ENCODE assay signal across 9 mouse cellular contexts in the genomic region with DNA sequence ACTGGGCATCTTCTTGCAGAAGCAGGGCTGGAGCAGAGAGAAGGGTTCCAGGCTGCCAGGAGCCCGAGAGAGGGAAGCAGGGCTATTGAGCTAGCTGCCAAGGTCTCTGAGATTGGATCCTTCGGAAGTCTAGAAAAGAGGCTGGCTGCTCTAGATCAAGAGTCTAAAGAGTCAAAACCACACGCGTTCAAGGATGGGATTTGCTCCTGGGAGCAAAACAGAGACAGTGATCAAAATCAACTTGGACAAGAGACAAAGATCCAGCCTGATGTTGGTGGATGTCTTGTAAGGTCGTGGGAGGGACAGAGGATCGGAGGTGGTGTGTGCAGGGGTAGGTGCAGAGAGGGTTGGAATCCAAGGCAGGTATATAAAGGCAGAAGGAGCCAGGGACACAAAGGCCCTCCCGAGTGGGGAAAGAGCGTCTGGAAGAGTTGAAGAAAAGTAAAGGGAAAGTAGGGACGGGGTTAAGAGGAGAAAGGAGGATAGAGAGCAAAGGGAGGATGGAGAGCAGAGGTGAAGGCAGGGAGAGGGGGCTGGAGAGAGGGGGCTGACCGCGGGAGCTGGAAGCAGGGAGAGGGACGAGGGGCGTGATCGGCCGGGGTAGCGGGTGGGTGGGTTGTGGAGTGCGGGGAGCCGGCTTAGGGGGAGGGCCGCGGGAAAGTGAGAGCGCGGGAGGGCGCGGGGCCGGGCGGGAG. TPM values are rescaled to one million over a fixed set of nuclear protein-coding genes. Genes with fewer than 3 reads are reported as not detected.
DNase-seq lines count a peak whose midpoint lies in the region; ATAC-seq and TF ChIP-seq lines count a peak whose summit lies in the region.
"Had no signal": no experiment of that assay in that cellular context is flagged by ENCODE, and none has a peak within 500 bp of the region (broad histone marks: within the 10 kb centered on the region; RNA-seq: fewer than 3 reads in every experiment).

No protein-coding gene starts in this region.

- 9% methylated on average over 21 of the region's 26 CpGs for WGBS in heart, embryonic 11.5 days (ENCODE audit: insufficient replicate concordance)
- WGBS in forebrain, embryonic 16.5 days, result 5% methylated on average over 20 of the region's 26 CpGs
- WGBS in liver, postnatal 0 days (ENCODE audit: insufficient replicate concordance), result 7% methylated on average over 20 of the region's 26 CpGs

- TF ChIP-seq CTCF in liver, postnatal 0 days (IDR thresholded peaks at IDR 0.05; ENCODE audit: low read depth), result no peak

- no peak for DNase-seq in heart, postnatal 25 days (ENCODE audit: low spot score)
- peak; percentile 17 for DNase-seq in ZHBTc4 (ENCODE audit: low read depth, low spot score)
- no peak for DNase-seq in liver, postnatal 0 days
- no peak for DNase-seq in gastrocnemius, postnatal 14 days
- no peak for DNase-seq in thymus, postnatal 10 days (ENCODE audit: low spot score in 2 of 2)
- DNase-seq in left cerebral cortex, postnatal 25 days (ENCODE audit: low spot score in 2 of 2), result no peak

- H3K9ac ChIP-seq in heart, embryonic 11.5 days (ENCODE audit: low read depth, low read length), result peak overlapping the region; percentile 79
- H3K9ac ChIP-seq in forebrain, embryonic 16.5 days (replicated peaks; ENCODE audit: low read depth, low read length), result peak overlapping the region; percentile 99
- H3K9ac ChIP-seq in liver, postnatal 0 days (replicated peaks), result no peak overlapping the region

- TF ChIP-seq EP300 in liver, postnatal 0 days (IDR thresholded peaks at IDR 0.05; ENCODE audit: low read depth), result no peak

- H3K27me3 ChIP-seq in heart, embryonic 11.5 days (ENCODE audit: control insufficient read depth, insufficient read depth, low read length), result peaks cover 29% of the 10 kb centered on the region
- H3K27me3 ChIP-seq in forebrain, embryonic 16.5 days (replicated peaks; ENCODE audit: control insufficient read depth, insufficient read depth, low read length), result no peaks in the 10 kb centered on the region
- peaks cover 40% of the 10 kb centered on the region for H3K27me3 ChIP-seq in liver, postnatal 0 days (ENCODE audit: insufficient read depth, low read length)
- H3K27me3 ChIP-seq: CH12.LX had no signal

- H3K4me2 ChIP-seq in heart, embryonic 11.5 days, result peak overlapping the region; percentile 98
- H3K4me2 ChIP-seq in forebrain, embryonic 16.5 days (ENCODE audit: low read length), result peak overlapping the region; percentile 66
- peak overlapping the region; percentile 82 for H3K4me2 ChIP-seq in liver, postnatal 0 days (ENCODE audit: low read depth, low read length)

- H3K27ac ChIP-seq in heart, embryonic 11.5 days (ENCODE audit: low read depth, low read length), result no peak overlapping the region
- H3K27ac ChIP-seq in forebrain, embryonic 16.5 days (ENCODE audit: low read length), result peak overlapping the region; percentile 91
- no peak overlapping the region for H3K27ac ChIP-seq in liver, postnatal 0 days (ENCODE audit: low read depth)

- no peak for ATAC-seq in heart, embryonic 11.5 days (replicated peaks; ENCODE audit: insufficient number of reproducible peaks, low FRiP score, low TSS enrichment)
- ATAC-seq in forebrain, embryonic 16.5 days, result no peak
- no peak for ATAC-seq in liver, postnatal 0 days

- intact Hi-C loops in heart, postnatal 25 days (cut with DNase I), result no loop called here
- intact Hi-C loops in gastrocnemius, postnatal 14 days (cut with DNase I; ENCODE audit: low total_unique reads), result no loop called here
- intact Hi-C loops in left cerebral cortex, postnatal 25 days (cut with DNase I), result loop anchor here (2.0 to 5.0 kb wide), 5 partner anchors 39 to 232 kb away; a partner anchor contains a TSS

- H3K4me3 ChIP-seq in heart, embryonic 11.5 days (ENCODE audit: low read depth, low read length), result peak overlapping the region; percentile 72
- peak overlapping the region; percentile 90 for H3K4me3 ChIP-seq in forebrain, embryonic 16.5 days (replicated peaks; ENCODE audit: low read length)
- peak overlapping the region; percentile 48 for H3K4me3 ChIP-seq in liver, postnatal 0 days (ENCODE audit: low read depth, low read length)

- H3K9me3 ChIP-seq in heart, embryonic 11.5 days (replicated peaks; ENCODE audit: control insufficient read depth, low read length), result no peaks in the 10 kb centered on the region
- no peaks in the 10 kb centered on the region for H3K9me3 ChIP-seq in forebrain, embryonic 16.5 days (ENCODE audit: control insufficient read depth, low read length)
- H3K9me3 ChIP-seq in liver, postnatal 0 days (ENCODE audit: low read length), result no peaks in the 10 kb centered on the region

- no peaks in the 10 kb centered on the region for H3K4me1 ChIP-seq in heart, embryonic 11.5 days (ENCODE audit: control insufficient read depth, insufficient read depth, low read length)
- peaks cover 15% of the 10 kb centered on the region for H3K4me1 ChIP-seq in forebrain, embryonic 16.5 days (replicated peaks; ENCODE audit: control insufficient read depth, insufficient read depth, low read length)
- no peaks in the 10 kb centered on the region for H3K4me1 ChIP-seq in liver, postnatal 0 days (ENCODE audit: insufficient read depth)

- no peaks in the 10 kb centered on the region for H3K36me3 ChIP-seq in heart, embryonic 11.5 days (ENCODE audit: control insufficient read depth, insufficient read depth, low read length)
- no peaks in the 10 kb centered on the region for H3K36me3 ChIP-seq in forebrain, embryonic 16.5 days (ENCODE audit: control insufficient read depth, insufficient read depth)
- H3K36me3 ChIP-seq in liver, postnatal 0 days (replicated peaks; ENCODE audit: insufficient read depth, low read length), result no peaks in the 10 kb centered on the region

RNA-seq across cellular contexts. Expression of a gene that starts 0.5 kb away (rescaled TPM):
- 6.0 and 7.0 TPM in 2 replicates for polyA plus RNA-seq in heart, embryonic 11.5 days (2014; fragmentation: Nextera tagmentation; extraction: Ambion mirVana)
- under 1 TPM; 0.34 to 0.45 TPM for total RNA-seq in heart, postnatal 25 days (2021)
- 36.3 and 41.4 TPM in 2 replicates for polyA plus RNA-seq in forebrain, embryonic 16.5 days (2015; fragmentation: Nextera tagmentation; extraction: Ambion mirVana)
- 0.24 and 0.38 TPM in 2 replicates for polyA plus RNA-seq in liver, postnatal 0 days (2015; fragmentation: Nextera tagmentation; extraction: Ambion mirVana)
- total RNA-seq in gastrocnemius, postnatal 14 days (2021), result under 1 TPM; 0.72 to 1.00 TPM
- 100 to 1,000 TPM in 1 of 2 experiments, 10 to 100 TPM in 1; 98.7 to 124 TPM for total RNA-seq in left cerebral cortex, postnatal 25 days (2021)
- total RNA-seq: CH12.LX had no signal

Comparison
In these comparisons a context has a peak if more than half of its experiments do, and no peak if none do; other contexts are left out.
1. RNA of a gene that starts 0.5 kb away (total RNA-seq): 98.7 to 124 TPM in left cerebral cortex, postnatal 25 days; 0.72 to 1.00 TPM in gastrocnemius, postnatal 14 days and 0.34 to 0.45 TPM in heart, postnatal 25 days; every median in the first group is over 10 times any median in the second.
2. Peak in every context shown above with its lines, with median percentiles within 50 percentile points of each other: H3K4me2 ChIP-seq and H3K4me3 ChIP-seq.